In genomic region chr8:35152585-35152984, GRCm38 (mm10) we compare ENCODE assay signal across 15 mouse cellular contexts.
"Had no signal": no experiment of that assay in that cellular context is flagged by ENCODE, and none has a peak within 500 bp of the region (broad histone marks: within the 10 kb centered on the region; RNA-seq: fewer than 3 reads in every experiment).

No protein-coding gene starts in this region.

- H3K27me3 ChIP-seq: limb, embryonic 15.5 days; liver, embryonic 12.5 days had no signal

- ATAC-seq: liver, embryonic 12.5 days; midbrain, embryonic 16.5 days had no signal

- H3K36me3 ChIP-seq: limb, embryonic 15.5 days; liver, embryonic 12.5 days; midbrain, embryonic 12.5 days had no signal

- H3K4me3 ChIP-seq: limb, embryonic 15.5 days; liver, embryonic 12.5 days; megakaryocyte, embryonic 14.5 days; midbrain, embryonic 12.5 days had no signal

- DNase-seq: kidney, adult 11 months; kidney, postnatal 36 days; layer of hippocampus, adult 9-11 months; layer of hippocampus, postnatal 36 days; lung, embryonic 14.5 days; lung, postnatal 14 days; right cerebral cortex, postnatal 14 days; thymus, postnatal 4 days had no signal

- H3K9ac ChIP-seq: limb, embryonic 15.5 days; liver, embryonic 12.5 days; lung, embryonic 14.5 days; midbrain, embryonic 12.5 days had no signal

- H3K9me3 ChIP-seq: limb, embryonic 15.5 days; liver, embryonic 12.5 days; midbrain, embryonic 12.5 days had no signal

- H3K4me2 ChIP-seq: limb, embryonic 15.5 days; liver, embryonic 12.5 days; lung, embryonic 14.5 days; midbrain, embryonic 12.5 days had no signal

- H3K27ac ChIP-seq: limb, embryonic 15.5 days; liver, embryonic 12.5 days; macrophage; midbrain, embryonic 12.5 days; stomach, postnatal 0 days had no signal

- H3K4me1 ChIP-seq: limb, embryonic 15.5 days; liver, embryonic 12.5 days; midbrain, embryonic 12.5 days had no signal
